Mouse (Mus musculus) brain, embryonic 14.5 days (tissue): ENCODE data around the gene Hspb9. TPM values are rescaled to one million over a fixed set of nuclear protein-coding genes. Genes with fewer than 3 reads are reported as not detected.
A peak's percentile ranks its signal among the peaks of the same experiment; 100 is the strongest.

Experiments
- DNase-seq: peaks from one replicate; pipeline ENCODE4 v3.0.0-alpha.2; 2011; ENCODE audit warnings: low read depth
- CTCF ChIP-seq: fragments of 200-500 bp; IDR thresholded peaks from 2 replicates; pipeline ENCODE4 v1.5.1; 2012; ENCODE audit warnings: inconsistent platforms, mild to moderate bottlenecking, moderate library complexity, borderline replicate concordance; ENCODE audit not compliant: insufficient read depth, insufficient read length; ENCODE audit errors: extremely low read depth
- POLR2A ChIP-seq: fragments of 200-500 bp; IDR thresholded peaks from 2 replicates; pipeline ENCODE4 v1.6.1; 2012; ENCODE audit warnings: mild to moderate bottlenecking, inconsistent platforms, borderline replicate concordance; ENCODE audit not compliant: poor library complexity, insufficient read depth, insufficient read length, severe bottlenecking; ENCODE audit errors: extremely low read depth
- polyA plus RNA-seq: library from polyadenylated mRNA; depleted of rRNA; stranded (reverse); fragments of >200 nt; gene quantifications from 2 replicates; pipeline ENCODE4 v1.2.3, GENCODE M21; 2012; rRNA removed

The Hspb9 gene
- polyA plus RNA-seq, 1 experiment, result not detected

GRCm38 (mm10) chr11:100756476-100756875, 42.8 kb downstream of the Hspb9 start:
- TF ChIP-seq POLR2A (no peak), CTCF (no peak)
- DNase-seq, result no peak

- TF ChIP-seq CTCF (no peak), POLR2A (no peak)
- no peak for DNase-seq
These were observed 43.9 kb downstream of the Hspb9 start for GRCm38 (mm10) chr11:100757566-100757965.

GRCm38 (mm10) chr11:100758707-100759610, 45.3 kb downstream of the Hspb9 start:
- TF ChIP-seq POLR2A, result no peak
- TF ChIP-seq CTCF, result no peak
- DNase-seq, result peak; percentile 61

GRCm38 (mm10) chr11:100759611-100760233, 46.1 kb downstream of the Hspb9 start, which contains the start of gene Kcnh4:
Gene Kcnh4, minus strand, starts transcription at chr11:100759942.
- peak; percentile 29; the same call in 1 of the 2 replicates for TF ChIP-seq CTCF
- TF ChIP-seq POLR2A, result no peak
- DNase-seq, result peak; percentile 87

GRCm38 (mm10) chr11:100761547-100762045, 47.9 kb downstream of the Hspb9 start:
- DNase-seq, result peak; percentile 88
- TF ChIP-seq POLR2A, result no peak
- TF ChIP-seq CTCF, result peak; percentile 83

- DNase-seq, result no peak
- TF ChIP-seq POLR2A (no peak), CTCF (no peak)
These were observed 49.2 kb downstream of the Hspb9 start, which contains the start of gene Hcrt for GRCm38 (mm10) chr11:100762831-100763230. Gene Hcrt, minus strand, starts transcription at chr11:100762931.

Other genes with a start within 250 kb of the Hspb9 start
- gene Klhl11, start 241.1 kb upstream of the Hspb9 start, polyA plus RNA-seq, result 5.4 and 10.7 TPM in 2 replicates
- 189 and 209 TPM in 2 replicates for gene Acly, start 185.8 kb upstream of the Hspb9 start, polyA plus RNA-seq
- gene Ttc25, start 168.2 kb upstream of the Hspb9 start, polyA plus RNA-seq, result 0.90 and 2.8 TPM in 2 replicates
- 18.1 and 22.4 TPM in 2 replicates for gene Cnp, start 138.9 kb upstream of the Hspb9 start, polyA plus RNA-seq
- 111 and 119 TPM in 2 replicates for gene Nkiras2, start 94.6 kb upstream of the Hspb9 start, polyA plus RNA-seq
- gene Dnajc7, start 93.7 kb upstream of the Hspb9 start, polyA plus RNA-seq, result 139 and 201 TPM in 2 replicates
- 0.40 and 0.63 TPM in 2 replicates for gene Zfp385c, start 21.4 kb upstream of the Hspb9 start, polyA plus RNA-seq
- 2.4 and 2.6 TPM in 2 replicates for gene Dhx58, start 9.6 kb upstream of the Hspb9 start, polyA plus RNA-seq
- gene Kat2a, start 1.4 kb upstream of the Hspb9 start, polyA plus RNA-seq, result 60.4 and 61.8 TPM in 2 replicates
- gene Rab5c, start 24.4 kb downstream of the Hspb9 start, polyA plus RNA-seq, result 236 and 270 TPM in 2 replicates
- gene Kcnh4, start 46.1 kb downstream of the Hspb9 start, polyA plus RNA-seq, result 33.1 and 36.4 TPM in 2 replicates
- gene Hcrt, start 49.1 kb downstream of the Hspb9 start, polyA plus RNA-seq, result 0.45 and 0.91 TPM in 2 replicates
- 5.5 and 7.7 TPM in 2 replicates for gene Ghdc, start 57.1 kb downstream of the Hspb9 start, polyA plus RNA-seq
- gene Stat5b, start 136.9 kb downstream of the Hspb9 start, polyA plus RNA-seq, result 16.4 and 21.5 TPM in 2 replicates
- gene Stat5a, start 145.5 kb downstream of the Hspb9 start, polyA plus RNA-seq, result 1.4 and 2.1 TPM in 2 replicates
- gene Stat3, start 225.7 kb downstream of the Hspb9 start, polyA plus RNA-seq, result 29.1 and 36.9 TPM in 2 replicates